Mouse (Mus musculus) limb, embryonic 13.5 days (tissue): ENCODE data around the gene Tab1. TPM values are rescaled to one million over a fixed set of nuclear protein-coding genes. Genes with fewer than 3 reads are reported as not detected.

ENCODE experiments used
- ATAC-seq: fragments of 200-750 bp; cut with Nextera tagmentation; 2 replicates; pipeline ENCODE4 v1.8.0; 2017; ENCODE audit warnings: low read depth, moderate number of reproducible peaks, moderate TSS enrichment; ENCODE audit not compliant: low FRiP score
- H3K27ac ChIP-seq: fragments of 300-500 bp; sonication (generic); 2 replicates; pipeline ENCODE4 v1.5.1; 2015; ENCODE audit warnings: inconsistent platforms, mild to moderate bottlenecking, moderate library complexity
- H3K27me3 ChIP-seq: fragments of 300-500 bp; sonication (generic); 2 replicates; pipeline ENCODE4 v1.6.1; 2015; ENCODE audit warnings: mild to moderate bottlenecking, inconsistent platforms
- H3K36me3 ChIP-seq: fragments of 300-500 bp; sonication (generic); 2 replicates; pipeline ENCODE4 v1.6.1; 2015; ENCODE audit warnings: inconsistent platforms, mild to moderate bottlenecking, moderate library complexity
- H3K4me1 ChIP-seq: fragments of 300-500 bp; sonication (generic); 2 replicates; pipeline ENCODE4 v1.6.1; 2015; ENCODE audit warnings: inconsistent platforms
- H3K4me2 ChIP-seq: fragments of 300-500 bp; sonication (generic); replicated peaks from 2 replicates; pipeline ENCODE4 v1.6.1; 2015; ENCODE audit warnings: inconsistent platforms, mild to moderate bottlenecking, moderate library complexity
- H3K4me3 ChIP-seq: fragments of 300-500 bp; sonication (generic); 2 replicates; pipeline ENCODE4 v1.5.1; 2015; ENCODE audit warnings: moderate library complexity, mild to moderate bottlenecking, inconsistent platforms
- H3K9ac ChIP-seq: fragments of 300-500 bp; sonication (generic); 2 replicates; pipeline ENCODE4 v1.6.1; 2015; ENCODE audit warnings: mild to moderate bottlenecking, inconsistent platforms
- H3K9me3 ChIP-seq: fragments of 300-500 bp; sonication (generic); 2 replicates; pipeline ENCODE4 v1.6.1; 2016; ENCODE audit warnings: inconsistent platforms
- WGBS: fragments of 180-500 bp; shearing (Covaris S2); methylation state at CpG from one replicate; pipeline ENCODE4 v1.1.7; 2015; 5-methylcytosine and 5-hydroxymethylcytosine counted together
- polyA plus RNA-seq: library from polyadenylated mRNA; unstranded; fragments of >200 nt; fragmentation: Nextera tagmentation; extraction: Ambion mirVana; gene quantifications from 2 replicates; pipeline ENCODE4 v1.2.1, GENCODE M21; 2015

Tab1 gene
- polyA plus RNA-seq, 1 experiment from 2014 or later, result 45.6 TPM

DNA sequence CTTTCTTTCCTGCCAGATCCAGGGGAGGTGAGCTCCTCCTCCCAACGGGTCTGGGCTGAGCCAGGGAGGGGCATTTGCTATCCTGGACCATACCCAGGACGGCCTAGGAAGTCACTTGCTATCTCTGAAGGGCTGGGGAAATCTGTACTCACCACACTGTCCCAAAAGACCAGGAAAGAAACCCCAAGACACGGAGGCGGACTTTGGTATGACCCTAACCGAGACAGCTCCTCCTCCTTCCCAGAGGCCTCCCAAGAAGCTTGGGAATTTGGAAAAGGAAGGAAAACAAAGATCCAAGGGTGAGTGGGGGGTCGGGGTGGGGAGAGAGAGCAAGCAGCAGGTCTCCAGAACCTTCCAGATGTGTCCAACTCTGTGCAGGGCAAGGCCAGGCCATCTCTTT lies 38.9 kb downstream of the Tab1 start:
- 29% methylated on average over 6 of the region's 6 CpGs for WGBS
- H3K27me3 ChIP-seq, result no peaks in the 10 kb centered on the region
- H3K9ac ChIP-seq, result no peak overlapping the region
- H3K4me1 ChIP-seq, result peaks cover 35% of the 10 kb centered on the region
- H3K36me3 ChIP-seq, result no peaks in the 10 kb centered on the region
- H3K4me2 ChIP-seq, result peak overlapping the region; percentile 27
- no peaks in the 10 kb centered on the region for H3K9me3 ChIP-seq
- no peak overlapping the region for H3K27ac ChIP-seq
- peak overlapping the region; percentile 7; the same call in 1 of the 2 replicates for H3K4me3 ChIP-seq
- no peak for ATAC-seq

DNA sequence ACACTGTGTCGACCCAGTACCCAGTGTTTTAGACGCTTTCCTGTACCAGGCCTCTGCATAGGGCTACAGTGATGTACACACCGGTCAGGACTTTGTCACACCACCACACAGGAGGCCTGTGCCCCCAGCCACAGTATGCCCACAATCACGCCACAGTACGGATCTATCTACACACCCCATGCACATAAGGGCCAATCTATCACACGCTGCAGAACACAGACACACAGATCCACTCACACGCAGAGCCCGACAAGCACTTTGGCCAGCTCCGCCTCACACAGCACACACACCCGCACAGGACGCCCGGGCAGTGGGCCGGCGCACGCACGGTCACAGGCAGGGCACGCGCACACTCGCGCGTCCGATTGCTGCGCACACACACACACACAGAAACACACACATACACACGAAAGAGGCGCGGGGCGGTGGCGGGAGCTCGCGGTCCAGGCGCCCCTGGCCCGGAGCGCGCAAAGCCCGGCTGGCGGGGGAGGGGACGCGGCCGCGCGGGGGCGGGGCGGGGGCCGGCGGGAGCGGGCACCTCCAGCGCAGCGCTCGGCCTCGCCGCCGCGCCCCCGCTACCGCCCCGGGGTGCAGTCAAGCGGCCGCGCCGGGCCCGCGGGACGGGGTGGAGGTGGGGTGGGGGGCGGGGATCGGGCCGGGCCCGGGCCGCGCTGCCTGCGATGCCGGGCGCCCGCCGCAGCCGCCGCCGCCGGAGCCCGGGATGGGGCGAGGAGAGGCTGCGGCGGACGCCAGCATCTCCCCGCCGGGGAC lies 40.3 kb downstream of the Tab1 start, which contains the start of gene Mgat3:
Gene Mgat3, plus strand, starts transcription at position 721 of the 771 bp plus-strand sequence.
- peak within 1 kb of the TSS; percentile 96 for H3K9ac ChIP-seq
- H3K9me3 ChIP-seq, result no peaks in the 10 kb centered on the region
- H3K27me3 ChIP-seq, result no peaks in the 10 kb centered on the region
- peak within 1 kb of the TSS; percentile 85 for H3K4me2 ChIP-seq
- H3K4me3 ChIP-seq, result peak within 1 kb of the TSS; percentile 90
- 7% methylated on average over 37 of the region's 85 CpGs for WGBS
- peak; percentile 64 for ATAC-seq
- H3K4me1 ChIP-seq, result peaks cover 35% of the 10 kb centered on the region
- H3K27ac ChIP-seq, result peak within 1 kb of the TSS; percentile 88
- no peaks in the 10 kb centered on the region for H3K36me3 ChIP-seq

DNA sequence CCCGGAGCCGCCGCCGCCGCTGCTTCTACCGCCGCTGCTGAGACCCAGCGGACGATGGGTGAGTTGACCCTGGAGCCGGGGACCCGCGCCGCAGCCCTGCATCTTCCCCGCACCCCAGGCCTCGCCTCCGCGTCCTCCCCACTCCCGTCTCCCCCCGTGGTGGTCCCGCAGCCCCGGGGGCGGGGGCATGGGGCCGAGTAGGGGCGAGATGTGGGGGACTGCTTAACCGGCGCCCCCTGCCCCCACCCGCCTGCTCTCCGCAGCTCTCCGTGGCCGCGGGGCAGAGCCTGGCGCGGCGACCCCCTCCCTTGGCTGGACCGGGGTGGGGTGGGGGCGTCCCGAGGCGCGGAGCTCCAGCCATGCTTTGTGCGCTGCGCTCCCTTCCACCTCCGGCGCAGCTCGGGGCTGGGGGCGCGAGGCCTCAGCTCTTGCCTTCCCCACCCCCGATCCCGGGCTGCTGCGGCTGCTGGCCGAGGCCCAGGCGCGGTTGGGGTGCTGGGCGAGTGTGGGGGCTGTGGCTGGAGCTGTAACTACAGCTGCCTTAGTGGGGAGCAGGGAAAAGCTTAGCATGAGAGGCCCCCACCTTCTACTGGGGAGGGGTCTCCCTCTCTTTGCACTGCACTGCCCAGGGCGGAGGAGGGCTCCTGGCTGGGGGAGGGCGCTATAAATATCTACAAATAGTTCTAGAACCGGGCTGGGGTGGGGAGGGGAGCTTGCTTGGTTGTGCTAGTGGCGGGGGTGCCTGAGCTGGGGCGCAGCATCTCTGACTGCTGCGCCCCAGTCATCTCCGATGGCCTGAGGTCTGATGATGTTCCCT lies 41.1 kb downstream of the Tab1 start:
- Histone ChIP-seq H3K27ac (peak overlapping the region; percentile 88), H3K4me2 (peak overlapping the region; percentile 85), H3K9me3 (no peaks in the 10 kb centered on the region), H3K4me1 (peaks cover 35% of the 10 kb centered on the region), H3K36me3 (no peaks in the 10 kb centered on the region), H3K4me3 (peak overlapping the region; percentile 90), H3K27me3 (no peaks in the 10 kb centered on the region), H3K9ac (peak overlapping the region; percentile 96)
- WGBS, result under 1% methylated on average over 53 of the region's 60 CpGs
- ATAC-seq, result peak; percentile 72

DNA sequence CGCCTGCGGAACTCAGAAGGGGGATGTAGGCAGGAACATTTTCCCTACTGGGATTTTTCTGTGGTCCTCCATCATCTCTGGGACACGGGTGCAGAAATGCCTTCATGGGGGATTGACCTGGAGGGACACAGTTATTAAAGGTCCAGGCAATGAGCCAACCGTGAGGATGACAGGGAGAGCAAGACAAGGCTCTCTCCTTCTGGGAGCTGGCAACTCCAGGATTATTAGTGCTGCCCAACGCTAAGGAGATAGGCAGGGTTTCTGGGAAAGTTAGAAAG lies 41.6 kb downstream of the Tab1 start:
- H3K4me2 ChIP-seq, result peak overlapping the region; percentile 85
- under 1% methylated on average over 5 of the region's 5 CpGs for WGBS
- peak overlapping the region; percentile 96 for H3K9ac ChIP-seq
- H3K36me3 ChIP-seq, result no peaks in the 10 kb centered on the region
- H3K4me1 ChIP-seq, result peaks cover 35% of the 10 kb centered on the region
- peak overlapping the region; percentile 88 for H3K27ac ChIP-seq
- no peaks in the 10 kb centered on the region for H3K27me3 ChIP-seq
- peak overlapping the region; percentile 90 for H3K4me3 ChIP-seq
- ATAC-seq, result no peak
- H3K9me3 ChIP-seq, result no peaks in the 10 kb centered on the region

DNA sequence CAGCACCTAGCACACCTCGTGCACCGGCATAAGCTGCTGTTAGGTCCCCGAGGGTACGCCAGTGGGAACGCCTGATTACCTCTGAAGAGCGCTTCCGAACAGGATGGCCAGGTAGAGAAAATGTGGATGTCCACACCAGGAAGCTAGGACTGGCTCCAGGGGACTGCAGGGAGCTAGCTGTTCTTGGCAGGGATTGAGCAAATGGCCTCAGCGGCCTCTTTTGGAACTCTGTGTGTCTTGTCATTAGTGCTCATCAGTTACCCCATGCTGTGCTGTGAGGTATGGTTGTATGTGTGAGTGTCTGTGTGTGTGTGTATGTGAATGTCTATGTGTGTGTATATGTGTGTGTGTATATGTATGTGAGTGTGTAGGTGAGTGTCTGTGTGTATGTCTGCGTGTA lies 42.4 kb downstream of the Tab1 start:
- H3K9ac ChIP-seq, result peak overlapping the region; percentile 96; the same call in 1 of the 2 replicates
- no peaks in the 10 kb centered on the region for H3K36me3 ChIP-seq
- peaks cover 35% of the 10 kb centered on the region for H3K4me1 ChIP-seq
- ATAC-seq, result no peak
- WGBS, result 77% methylated on average over 9 of the region's 9 CpGs
- peak overlapping the region; percentile 90 for H3K4me3 ChIP-seq
- no peaks in the 10 kb centered on the region for H3K27me3 ChIP-seq
- peak overlapping the region; percentile 85 for H3K4me2 ChIP-seq
- no peak overlapping the region for H3K27ac ChIP-seq
- no peaks in the 10 kb centered on the region for H3K9me3 ChIP-seq

DNA sequence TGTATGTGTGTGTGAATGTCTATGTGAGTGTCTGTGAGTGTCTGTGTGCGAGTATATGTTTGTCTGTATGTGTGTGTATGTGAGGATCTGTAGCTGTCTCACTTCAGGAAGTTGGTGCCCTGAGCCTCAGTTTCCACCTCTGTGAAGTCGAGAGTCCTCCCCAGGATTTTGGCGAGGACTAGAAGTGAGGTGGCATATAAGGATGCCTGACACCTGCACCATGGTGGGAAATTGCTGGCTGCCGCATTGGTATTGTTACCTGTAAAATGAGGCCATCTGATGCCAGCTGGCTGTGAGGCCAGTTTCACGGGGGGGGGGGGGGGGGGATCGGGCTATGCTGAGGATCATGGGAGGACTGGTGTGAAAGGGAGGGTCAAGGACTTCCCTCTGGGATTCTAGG lies 42.8 kb downstream of the Tab1 start:
- peaks cover 3% of the 10 kb centered on the region; the same call in 1 of the 2 replicates for H3K36me3 ChIP-seq
- H3K27ac ChIP-seq, result no peak overlapping the region
- H3K4me1 ChIP-seq, result peaks cover 32% of the 10 kb centered on the region
- no peak for ATAC-seq
- H3K27me3 ChIP-seq, result no peaks in the 10 kb centered on the region
- H3K9me3 ChIP-seq, result no peaks in the 10 kb centered on the region
- H3K9ac ChIP-seq, result no peak overlapping the region
- WGBS, result 64% methylated on average over 5 of the region's 6 CpGs
- H3K4me3 ChIP-seq, result peak overlapping the region; percentile 90; the same call in 1 of the 2 replicates
- H3K4me2 ChIP-seq, result peak overlapping the region; percentile 85

DNA sequence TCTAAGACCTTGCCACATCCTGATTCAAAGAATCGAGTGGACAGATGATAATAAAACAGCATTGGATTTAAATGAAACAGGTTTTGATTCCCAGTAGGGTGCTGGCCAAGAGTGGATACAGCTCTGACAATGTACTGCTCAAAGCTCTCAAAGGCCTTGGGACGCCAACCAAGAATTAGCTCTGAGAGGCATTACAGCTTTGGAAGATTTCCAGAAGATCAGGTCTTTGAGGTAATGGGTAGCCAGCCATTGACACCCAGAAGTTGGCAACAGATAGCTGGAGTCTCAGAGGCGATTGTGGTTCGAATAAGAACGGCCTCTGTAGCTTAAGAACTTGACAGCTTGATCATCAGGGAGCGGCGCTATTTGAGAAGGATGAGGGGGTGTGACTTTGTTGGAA lies 48.6 kb downstream of the Tab1 start:
- no peak overlapping the region for H3K27ac ChIP-seq
- no peak overlapping the region for H3K4me2 ChIP-seq
- H3K4me3 ChIP-seq, result no peak overlapping the region
- H3K9ac ChIP-seq, result no peak overlapping the region
- no peak for ATAC-seq
- WGBS, result 91% methylated on average over 7 of the region's 7 CpGs
- H3K36me3 ChIP-seq, result peaks cover 23% of the 10 kb centered on the region
- no peaks in the 10 kb centered on the region for H3K4me1 ChIP-seq
- peaks cover 4% of the 10 kb centered on the region; the same call in 1 of the 2 replicates for H3K9me3 ChIP-seq
- H3K27me3 ChIP-seq, result no peaks in the 10 kb centered on the region

DNA sequence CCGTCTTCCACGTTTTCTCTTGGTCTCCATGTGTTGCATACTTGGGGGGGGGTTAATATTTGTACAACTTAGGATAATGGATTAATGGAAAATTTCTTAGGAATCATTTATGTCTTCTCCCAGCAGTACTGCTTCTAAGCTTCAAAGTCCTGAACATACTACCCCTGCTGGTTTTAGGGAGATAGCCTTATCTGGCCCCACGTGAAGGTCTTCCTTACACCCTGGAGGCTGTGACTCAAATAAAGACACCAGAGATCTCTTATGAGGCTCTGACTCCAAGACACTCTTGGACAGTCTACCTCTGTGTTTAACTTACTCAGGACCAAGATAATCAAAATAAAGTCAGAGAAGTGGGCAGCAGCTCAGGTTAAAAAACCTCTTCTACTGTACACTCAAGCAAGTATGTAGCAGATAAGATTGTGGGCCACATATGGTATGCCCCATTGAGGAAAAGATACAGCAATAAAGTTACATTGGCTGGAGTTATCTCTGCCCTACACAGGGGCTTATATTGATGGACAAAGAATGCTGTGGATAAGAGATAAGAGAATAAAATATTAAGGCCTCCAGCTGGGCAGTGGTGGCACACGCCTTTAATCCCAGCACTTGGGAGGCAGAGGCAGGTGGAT lies 49.3 kb downstream of the Tab1 start:
- no peak for ATAC-seq
- Histone ChIP-seq H3K27me3 (no peaks in the 10 kb centered on the region), H3K4me2 (no peak overlapping the region), H3K9ac (no peak overlapping the region), H3K4me3 (no peak overlapping the region), H3K36me3 (peaks cover 23% of the 10 kb centered on the region), H3K4me1 (no peaks in the 10 kb centered on the region), H3K9me3 (peaks cover 4% of the 10 kb centered on the region; the same call in 1 of the 2 replicates), H3K27ac (no peak overlapping the region)
- WGBS, result 90% methylated on average over 4 of the region's 4 CpGs

DNA sequence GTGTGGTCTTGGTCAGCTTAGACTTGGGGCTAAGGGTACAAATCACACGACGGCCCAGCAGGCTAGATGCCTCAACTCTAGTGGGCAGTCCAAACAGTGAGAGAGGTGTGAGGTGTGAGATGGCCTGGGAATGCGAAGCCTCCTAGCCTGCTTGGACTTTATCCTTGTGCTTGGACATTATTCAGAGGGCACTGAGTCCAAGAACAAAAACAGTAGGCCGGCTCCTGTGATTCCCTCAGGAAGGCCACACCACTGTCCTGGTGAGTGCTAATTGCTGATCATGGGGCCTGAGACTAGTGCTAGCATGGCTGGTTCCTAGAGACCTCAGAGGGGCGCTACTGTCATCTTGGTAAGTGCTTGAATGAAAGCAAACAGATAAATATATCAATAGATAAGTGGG lies 56.0 kb downstream of the Tab1 start:
- Histone ChIP-seq H3K27ac (no peak overlapping the region), H3K36me3 (no peaks in the 10 kb centered on the region), H3K4me2 (no peak overlapping the region), H3K9ac (no peak overlapping the region), H3K4me1 (peaks cover 14% of the 10 kb centered on the region; the same call in 1 of the 2 replicates), H3K27me3 (no peaks in the 10 kb centered on the region), H3K9me3 (no peaks in the 10 kb centered on the region), H3K4me3 (no peak overlapping the region)
- no peak for ATAC-seq
- 78% methylated on average over 5 of the region's 5 CpGs for WGBS

DNA sequence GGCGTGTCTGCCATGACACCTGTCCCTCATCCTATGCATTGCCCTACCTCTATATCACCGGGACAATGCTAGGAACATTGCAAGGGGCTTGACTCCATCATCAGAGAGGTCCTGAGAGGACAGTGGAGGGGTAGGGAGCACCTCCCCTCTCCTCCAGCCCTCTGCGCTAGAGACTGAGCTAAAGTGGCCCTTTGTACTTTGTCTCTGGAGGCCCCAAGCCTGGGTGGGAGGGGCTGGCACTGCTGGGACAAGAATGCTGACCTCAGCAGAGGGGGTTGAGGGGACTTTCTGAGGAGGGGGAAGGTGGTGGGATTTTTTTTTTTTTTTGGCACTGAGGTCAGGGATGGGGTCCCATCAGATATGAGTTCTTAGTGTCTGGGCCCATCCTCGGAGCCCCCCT lies 57.1 kb downstream of the Tab1 start:
- WGBS, result 82% methylated on average over 4 of the region's 4 CpGs
- Histone ChIP-seq H3K9ac (no peak overlapping the region), H3K9me3 (no peaks in the 10 kb centered on the region), H3K4me1 (peaks cover 14% of the 10 kb centered on the region; the same call in 1 of the 2 replicates), H3K4me2 (no peak overlapping the region), H3K4me3 (no peak overlapping the region), H3K27ac (no peak overlapping the region), H3K27me3 (no peaks in the 10 kb centered on the region), H3K36me3 (no peaks in the 10 kb centered on the region)
- ATAC-seq, result no peak

DNA sequence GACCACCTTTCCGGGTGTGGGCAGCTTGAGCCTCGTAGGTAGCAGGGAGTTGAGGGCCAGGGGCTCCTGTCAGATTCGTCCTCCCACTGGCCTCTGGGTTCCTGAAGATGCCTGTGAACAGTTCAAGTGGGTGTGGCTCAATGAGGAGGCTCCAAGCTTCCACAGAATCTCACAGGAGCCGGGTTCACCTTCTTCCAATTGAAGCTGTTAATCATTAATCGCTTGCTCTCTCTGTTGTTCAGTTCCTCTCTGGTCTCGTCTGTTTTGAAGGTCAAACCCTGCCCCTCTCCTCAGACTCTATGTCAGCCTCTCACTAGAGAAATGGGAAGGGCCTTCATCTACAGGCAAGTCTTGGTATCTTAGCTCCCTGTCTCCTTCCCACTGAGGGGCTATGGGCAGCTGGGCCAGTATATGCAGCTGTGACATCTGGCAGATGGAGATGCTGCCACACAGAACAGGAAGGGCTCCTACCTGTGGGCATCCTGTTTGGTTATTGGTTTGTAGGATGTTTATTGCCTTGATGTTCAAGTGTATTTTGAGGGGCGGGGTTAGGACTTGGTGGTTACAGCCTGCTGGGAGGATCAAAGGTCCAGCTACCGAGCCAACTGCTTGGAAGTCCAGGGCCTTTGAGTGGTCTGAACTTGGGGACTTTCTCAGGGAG lies 58.8 kb downstream of the Tab1 start:
- Histone ChIP-seq H3K27ac (no peak overlapping the region), H3K9me3 (no peaks in the 10 kb centered on the region), H3K4me2 (no peak overlapping the region), H3K36me3 (no peaks in the 10 kb centered on the region), H3K4me3 (no peak overlapping the region), H3K9ac (no peak overlapping the region), H3K4me1 (peaks cover 14% of the 10 kb centered on the region; the same call in 1 of the 2 replicates), H3K27me3 (no peaks in the 10 kb centered on the region)
- 60% methylated on average over 8 of the region's 8 CpGs for WGBS
- ATAC-seq, result no peak

DNA sequence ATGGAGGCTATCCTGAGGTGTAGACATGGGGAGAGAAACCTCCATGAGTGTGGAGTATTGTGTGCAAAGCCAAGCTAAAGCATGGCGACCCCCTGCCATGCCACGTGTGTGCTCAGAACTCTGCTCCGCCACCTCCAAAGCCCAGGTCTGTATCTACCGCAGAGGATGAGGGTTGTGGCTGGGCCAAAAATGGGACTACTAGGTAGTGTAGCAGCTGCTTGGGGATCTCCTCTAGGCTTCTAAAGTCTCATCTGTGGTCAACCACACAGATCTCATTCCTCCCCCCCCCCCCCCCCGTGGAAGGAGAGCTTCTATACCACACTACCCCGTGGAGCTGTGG lies 59.3 kb downstream of the Tab1 start:
- ATAC-seq, result no peak
- Histone ChIP-seq H3K9me3 (no peaks in the 10 kb centered on the region), H3K4me3 (no peak overlapping the region), H3K4me2 (no peak overlapping the region), H3K36me3 (no peaks in the 10 kb centered on the region), H3K9ac (no peak overlapping the region), H3K4me1 (peaks cover 14% of the 10 kb centered on the region; the same call in 1 of the 2 replicates), H3K27me3 (no peaks in the 10 kb centered on the region), H3K27ac (no peak overlapping the region)
- 89% methylated on average over 6 of the region's 6 CpGs for WGBS
